Mouse (Mus musculus) embryonic facial prominence, embryonic 12.5 days (tissue): ENCODE results near the gene Dnase1l1. TPM values are rescaled to one million over a fixed set of nuclear protein-coding genes. Genes with fewer than 3 reads are reported as not detected.

ENCODE experiments used
- ATAC-seq: fragments of 200-750 bp; cut with Nextera tagmentation; 2 replicates; pipeline ENCODE4 v1.8.0; 2017; ENCODE audit not compliant: insufficient number of reproducible peaks, insufficient read depth, low FRiP score, low TSS enrichment
- H3K27ac ChIP-seq: fragments of 300-500 bp; sonication (generic); 2 replicates; pipeline ENCODE4 v1.5.1; 2016; ENCODE audit warnings: mild to moderate bottlenecking
- H3K27me3 ChIP-seq: fragments of 300-500 bp; sonication (generic); 2 replicates; pipeline ENCODE4 v1.6.1; 2016; ENCODE audit warnings: mild to moderate bottlenecking, moderate library complexity
- H3K36me3 ChIP-seq: fragments of 300-500 bp; sonication (generic); 2 replicates; pipeline ENCODE4 v1.6.1; 2016; ENCODE audit warnings: mild to moderate bottlenecking
- H3K4me1 ChIP-seq: fragments of 300-500 bp; sonication (generic); 2 replicates; pipeline ENCODE4 v1.6.1; 2016
- H3K4me2 ChIP-seq: fragments of 300-500 bp; sonication (generic); replicated peaks from 2 replicates; pipeline ENCODE4 v1.6.1; 2016; ENCODE audit warnings: mild to moderate bottlenecking, moderate library complexity
- H3K4me3 ChIP-seq: fragments of 300-500 bp; sonication (generic); 2 replicates; pipeline ENCODE4 v1.5.1; 2016; ENCODE audit warnings: mild to moderate bottlenecking
- H3K9ac ChIP-seq: fragments of 300-500 bp; sonication (generic); 2 replicates; pipeline ENCODE4 v1.6.1; 2016; ENCODE audit warnings: mild to moderate bottlenecking, moderate library complexity
- H3K9me3 ChIP-seq: fragments of 300-500 bp; sonication (generic); 2 replicates; pipeline ENCODE4 v1.6.1; 2016; ENCODE audit warnings: mild to moderate bottlenecking, moderate library complexity
- WGBS: fragments of 180-500 bp; shearing (Covaris S2); methylation state at CpG from one replicate; pipeline ENCODE4 v1.1.7; 2016; 5-methylcytosine and 5-hydroxymethylcytosine counted together
- polyA plus RNA-seq: library from polyadenylated mRNA; unstranded; fragments of >200 nt; fragmentation: Nextera tagmentation; extraction: Ambion mirVana; gene quantifications from 2 replicates; pipeline ENCODE4 v1.2.1, GENCODE M21; 2016

The Dnase1l1 gene
- polyA plus RNA-seq, 1 experiment from 2014 or later: 9.6 TPM

DNA sequence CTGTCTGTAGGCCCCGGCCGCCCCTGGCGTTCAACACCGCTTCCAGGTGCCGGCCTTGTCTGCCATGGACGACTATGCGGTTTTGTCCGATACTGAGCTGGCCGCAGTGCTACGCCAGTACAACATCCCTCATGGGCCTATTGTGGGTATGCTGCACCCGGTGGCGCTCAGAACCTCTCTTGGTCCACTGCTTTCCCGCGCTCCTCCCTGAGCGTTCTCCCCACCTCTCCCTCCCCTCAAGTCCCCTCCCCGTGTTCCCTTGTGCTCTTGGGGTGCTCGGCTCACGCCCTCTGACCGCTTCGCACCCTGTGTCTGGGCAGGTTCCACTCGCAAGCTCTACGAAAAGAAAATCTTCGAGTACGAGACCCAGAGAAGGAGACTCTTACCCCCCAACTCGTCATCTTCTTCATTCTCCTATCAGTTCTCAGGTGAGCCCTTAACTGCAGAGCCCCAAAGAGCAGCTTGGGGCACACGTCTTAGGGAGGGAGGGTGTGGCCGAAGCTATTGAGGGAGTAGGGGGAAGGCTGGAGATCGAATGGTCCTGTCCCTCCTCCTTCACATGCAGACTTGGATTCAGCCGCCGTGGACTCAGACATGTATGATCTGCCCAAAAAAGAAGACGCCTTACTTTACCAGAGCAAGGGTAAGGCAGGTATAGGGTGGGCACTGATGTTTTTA lies 27.1 kb downstream of the Dnase1l1 start:
- Histone ChIP-seq H3K4me2 (peak overlapping the region; percentile 59), H3K9ac (peak overlapping the region; percentile 72), H3K27me3 (no peaks in the 10 kb centered on the region), H3K9me3 (no peaks in the 10 kb centered on the region), H3K4me3 (peak overlapping the region; percentile 57), H3K36me3 (0 out of 2 replicates have a peak, but pooled peaks cover 8% of the 10 kb centered on the region), H3K4me1 (no peaks in the 10 kb centered on the region), H3K27ac (peak overlapping the region; percentile 95)
- peak; percentile 73 for ATAC-seq
- WGBS: 26% methylated on average over 26 of the region's 31 CpGs

DNA sequence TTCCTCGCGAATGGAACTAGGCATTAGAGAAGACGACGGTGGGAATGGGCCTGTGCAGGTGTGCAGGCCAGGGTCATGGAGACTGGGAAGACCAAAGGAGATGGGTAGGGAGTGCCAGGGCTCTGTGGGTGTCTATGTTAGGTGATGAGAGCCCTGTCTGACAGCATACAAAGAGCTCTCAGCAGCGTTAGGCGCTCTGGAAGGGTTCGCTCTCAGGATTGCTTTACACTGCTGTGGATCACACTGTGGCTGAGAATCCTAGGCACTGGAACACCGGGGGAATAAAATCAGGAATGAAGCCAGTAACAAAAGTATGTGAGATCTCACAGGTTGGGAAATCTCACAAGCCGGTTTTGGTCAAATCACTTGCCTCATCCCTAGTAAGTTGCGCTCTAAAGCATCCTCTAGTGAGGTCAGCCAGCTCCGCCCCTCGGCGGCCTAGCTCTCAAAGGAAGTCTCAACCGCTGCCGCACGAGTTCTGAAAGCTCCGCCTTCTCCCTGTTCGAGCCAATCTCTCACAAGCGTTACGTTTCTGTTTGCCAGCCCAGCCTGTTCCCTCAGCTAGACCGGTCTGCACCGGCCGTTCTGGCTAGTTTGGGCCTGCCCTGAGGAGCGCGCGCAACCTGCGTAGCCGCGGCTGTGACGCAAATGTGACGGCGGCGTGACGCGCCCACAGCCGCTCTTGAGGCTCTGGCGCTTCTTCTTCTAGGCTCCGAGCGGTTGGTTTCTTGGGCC lies 27.8 kb downstream of the Dnase1l1 start, which contains the start of gene Emd:
Emd (plus strand) TSS at position 535 of the 735 bp plus-strand sequence.
- ATAC-seq: peak; percentile 97
- H3K27me3 ChIP-seq: no peaks in the 10 kb centered on the region
- H3K36me3 ChIP-seq: 0 out of 2 replicates have a peak, but pooled peaks cover 8% of the 10 kb centered on the region
- H3K9me3 ChIP-seq: no peaks in the 10 kb centered on the region
- peak within 1 kb of the TSS; percentile 95 for H3K27ac ChIP-seq
- H3K4me1 ChIP-seq: no peaks in the 10 kb centered on the region
- peak within 1 kb of the TSS; percentile 59 for H3K4me2 ChIP-seq
- peak within 1 kb of the TSS; percentile 72 for H3K9ac ChIP-seq
- WGBS: 34% methylated on average over 37 of the region's 39 CpGs
- H3K4me3 ChIP-seq: peak within 1 kb of the TSS; percentile 57

DNA sequence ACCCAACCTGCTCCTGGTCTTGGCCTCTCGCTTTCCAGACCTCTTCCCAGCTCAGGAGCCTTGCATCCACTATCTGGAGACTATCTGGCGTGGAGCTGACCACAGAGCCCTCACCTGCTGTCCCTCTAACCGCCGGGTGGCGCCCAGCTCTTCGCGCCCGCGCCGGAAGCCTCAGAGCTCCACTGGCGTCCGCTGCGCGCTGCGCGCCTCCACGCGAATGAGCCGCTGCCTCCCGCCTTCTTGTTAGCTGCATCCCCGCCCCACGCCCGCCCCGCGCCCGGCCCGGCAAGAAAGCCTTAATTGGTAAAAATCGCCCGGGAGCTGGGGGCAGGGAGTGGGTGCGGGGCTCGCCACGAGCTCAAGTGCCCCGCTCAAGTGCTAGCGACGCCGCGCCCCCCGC lies 32.5 kb downstream of the Dnase1l1 start, which contains the start of gene Flna:
Flna (minus strand) TSS at position 206 of the 400 bp plus-strand sequence.
- Histone ChIP-seq H3K27me3 (no peaks in the 10 kb centered on the region), H3K4me2 (peak within 1 kb of the TSS; percentile 53), H3K36me3 (no peaks in the 10 kb centered on the region), H3K9me3 (no peaks in the 10 kb centered on the region), H3K9ac (peak within 1 kb of the TSS; percentile 52), H3K4me3 (peak within 1 kb of the TSS; percentile 39), H3K27ac (peak within 1 kb of the TSS; percentile 82), H3K4me1 (no peaks in the 10 kb centered on the region)
- 20% methylated on average over 38 of the region's 38 CpGs for WGBS
- ATAC-seq: no peak

- Histone ChIP-seq H3K36me3 (no peaks in the 10 kb centered on the region), H3K4me1 (peaks cover 4% of the 10 kb centered on the region; the same call in 1 of the 2 replicates), H3K9me3 (no peaks in the 10 kb centered on the region), H3K27me3 (no peaks in the 10 kb centered on the region), H3K9ac (no peak overlapping the region), H3K4me3 (no peak overlapping the region; the same call in 1 of the 2 replicates), H3K27ac (peak overlapping the region; percentile 82), H3K4me2 (peak overlapping the region; percentile 53)
- 0 out of 2 replicates have a peak, but pooled peaks have one; percentile 11 for ATAC-seq
- WGBS: 18% methylated on average over 3 of the region's 3 CpGs
Observed at GRCm38 (mm10) chrX:74248651-74249050, 33.5 kb downstream of the Dnase1l1 start.

DNA sequence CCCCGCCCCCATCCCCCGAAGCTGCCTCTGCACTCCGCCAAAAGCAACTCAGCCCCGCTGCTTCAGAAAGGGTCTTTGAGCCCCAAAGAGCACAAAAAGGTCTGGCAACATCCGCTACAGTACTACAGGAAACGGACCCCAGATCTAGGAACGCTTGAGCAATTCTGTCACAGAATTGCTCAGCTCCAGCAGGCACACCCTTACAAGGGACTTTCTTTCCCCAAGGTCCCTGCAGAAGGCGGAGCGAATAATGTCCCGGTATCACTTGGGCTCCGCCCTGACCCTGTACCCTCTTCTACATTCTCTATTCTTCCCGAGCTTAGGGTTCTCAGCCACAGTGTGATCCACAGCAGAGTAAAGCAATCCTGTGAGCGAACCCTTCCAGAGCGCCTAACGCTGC lies 35.4 kb downstream of the Dnase1l1 start:
- H3K27ac ChIP-seq: peak overlapping the region; percentile 89
- H3K4me2 ChIP-seq: peak overlapping the region; percentile 59
- H3K4me3 ChIP-seq: peak overlapping the region; percentile 57
- WGBS: 19% methylated on average over 15 of the region's 15 CpGs
- H3K36me3 ChIP-seq: peaks cover 13% of the 10 kb centered on the region
- 0 out of 2 replicates have a peak, but pooled peaks have one; percentile 7 for ATAC-seq
- no peaks in the 10 kb centered on the region for H3K27me3 ChIP-seq
- no peaks in the 10 kb centered on the region for H3K9me3 ChIP-seq
- peak overlapping the region; percentile 56 for H3K9ac ChIP-seq
- H3K4me1 ChIP-seq: peaks cover 8% of the 10 kb centered on the region; the same call in 1 of the 2 replicates

GRCm38 (mm10) chrX:74246213-74246681 lies 35.9 kb downstream of the Dnase1l1 start:
- peak overlapping the region; percentile 57 for H3K4me3 ChIP-seq
- H3K9ac ChIP-seq: peak overlapping the region; percentile 80
- 28% methylated on average over 38 of the region's 38 CpGs for WGBS
- peaks cover 17% of the 10 kb centered on the region for H3K36me3 ChIP-seq
- peak overlapping the region; percentile 59 for H3K4me2 ChIP-seq
- H3K27ac ChIP-seq: peak overlapping the region; percentile 92
- no peaks in the 10 kb centered on the region for H3K9me3 ChIP-seq
- no peaks in the 10 kb centered on the region for H3K27me3 ChIP-seq
- H3K4me1 ChIP-seq: peaks cover 8% of the 10 kb centered on the region; the same call in 1 of the 2 replicates
- peak; percentile 88 for ATAC-seq

GRCm38 (mm10) chrX:74245687-74246086 lies 36.5 kb downstream of the Dnase1l1 start:
- Histone ChIP-seq H3K27ac (peak overlapping the region; percentile 92), H3K27me3 (no peaks in the 10 kb centered on the region), H3K9me3 (no peaks in the 10 kb centered on the region), H3K4me3 (peak overlapping the region; percentile 57), H3K9ac (peak overlapping the region; percentile 80), H3K36me3 (peaks cover 23% of the 10 kb centered on the region), H3K4me2 (peak overlapping the region; percentile 59), H3K4me1 (peaks cover 8% of the 10 kb centered on the region; the same call in 1 of the 2 replicates)
- peak; percentile 32; the same call in 1 of the 2 replicates for ATAC-seq
- 24% methylated on average over 21 of the region's 21 CpGs for WGBS

DNA sequence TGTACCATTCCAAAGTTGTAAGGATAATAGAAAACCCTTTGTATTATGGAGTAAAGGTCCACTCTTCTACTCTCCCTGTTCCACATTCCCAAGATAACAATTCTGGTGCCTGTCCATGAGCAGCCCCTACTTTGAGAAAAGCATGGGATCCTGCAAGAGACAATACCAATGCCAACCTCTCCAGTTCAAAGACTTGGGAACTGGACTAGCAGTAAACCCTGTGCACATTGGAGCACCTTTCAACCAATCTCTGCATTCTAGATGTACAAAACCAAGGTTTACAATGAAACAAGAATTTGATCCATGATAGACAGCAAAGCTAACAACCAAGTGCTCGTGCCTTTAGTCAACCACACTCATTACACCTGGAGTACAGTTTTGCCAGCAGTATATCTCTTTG lies 37.0 kb downstream of the Dnase1l1 start:
- no peak for ATAC-seq
- H3K9ac ChIP-seq: peak overlapping the region; percentile 80
- no peaks in the 10 kb centered on the region for H3K9me3 ChIP-seq
- peak overlapping the region; percentile 57 for H3K4me3 ChIP-seq
- H3K27ac ChIP-seq: peak overlapping the region; percentile 92
- peak overlapping the region; percentile 59 for H3K4me2 ChIP-seq
- WGBS: 27% methylated on average over 1 of the region's 1 CpGs
- no peaks in the 10 kb centered on the region for H3K27me3 ChIP-seq
- H3K36me3 ChIP-seq: peaks cover 29% of the 10 kb centered on the region
- peaks cover 8% of the 10 kb centered on the region; the same call in 1 of the 2 replicates for H3K4me1 ChIP-seq

GRCm38 (mm10) chrX:74244614-74245083 lies 37.5 kb downstream of the Dnase1l1 start:
- H3K4me2 ChIP-seq: peak overlapping the region; percentile 59
- 31% methylated on average over 3 of the region's 3 CpGs for WGBS
- peak; percentile 78 for ATAC-seq

DNA sequence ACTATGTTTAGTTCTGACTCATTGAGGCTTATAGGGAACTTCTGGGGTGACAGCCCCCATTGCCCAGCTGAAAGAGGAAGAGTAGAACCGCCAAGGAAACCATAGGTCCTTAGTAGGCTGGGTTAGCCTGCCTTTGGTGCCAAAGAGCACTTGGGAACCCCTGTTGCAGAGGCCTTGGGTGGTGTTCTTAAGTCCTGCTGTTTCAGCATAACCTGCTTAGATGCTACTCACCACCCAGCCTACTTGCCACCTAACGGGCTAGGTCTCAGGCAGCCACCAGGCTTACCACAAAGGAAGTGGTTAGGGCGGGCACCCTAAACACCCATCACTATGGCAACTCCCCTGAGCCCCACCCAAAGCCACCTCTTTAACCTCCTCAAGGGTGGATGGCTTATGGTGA lies 38.3 kb downstream of the Dnase1l1 start:
- Histone ChIP-seq H3K4me2 (peak overlapping the region; percentile 59), H3K4me1 (peaks cover 8% of the 10 kb centered on the region; the same call in 1 of the 2 replicates), H3K9me3 (no peaks in the 10 kb centered on the region), H3K36me3 (peaks cover 42% of the 10 kb centered on the region), H3K27ac (no peak overlapping the region), H3K4me3 (peak overlapping the region; percentile 57), H3K27me3 (no peaks in the 10 kb centered on the region), H3K9ac (peak overlapping the region; percentile 44; the same call in 1 of the 2 replicates)
- WGBS: 47% methylated on average over 3 of the region's 3 CpGs
- no peak for ATAC-seq

More at GRCm38 (mm10) chrX:74244614-74245083, 37.5 kb downstream of the Dnase1l1 start:
- peak overlapping the region; percentile 80; the same call in 1 of the 2 replicates for H3K9ac ChIP-seq
- H3K4me1 ChIP-seq: peaks cover 8% of the 10 kb centered on the region; the same call in 1 of the 2 replicates
- peak overlapping the region; percentile 92 for H3K27ac ChIP-seq
- no peaks in the 10 kb centered on the region for H3K27me3 ChIP-seq
- peak overlapping the region; percentile 57 for H3K4me3 ChIP-seq
- no peaks in the 10 kb centered on the region for H3K9me3 ChIP-seq
- H3K36me3 ChIP-seq: peaks cover 33% of the 10 kb centered on the region

DNA sequence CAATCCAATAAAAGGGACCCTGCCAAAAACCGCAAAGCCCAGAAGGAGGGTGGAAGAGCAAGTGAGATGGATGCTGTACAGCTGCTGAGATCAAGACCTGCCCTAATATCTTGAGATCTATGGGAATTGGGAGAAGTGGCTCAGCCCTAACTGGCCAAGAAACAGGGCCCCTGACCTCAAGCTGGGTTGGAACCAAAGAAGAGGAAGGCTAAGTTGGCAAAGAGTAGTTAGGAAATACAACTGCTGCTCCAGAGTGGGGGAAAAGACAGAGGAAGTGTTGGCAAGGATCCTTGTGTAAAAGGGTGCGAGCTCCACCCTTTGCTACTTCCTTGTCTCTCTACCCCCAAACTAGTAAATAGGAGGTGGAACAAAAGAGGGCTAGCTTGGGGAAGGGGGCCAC lies 38.7 kb downstream of the Dnase1l1 start:
- Histone ChIP-seq H3K4me1 (peaks cover 8% of the 10 kb centered on the region; the same call in 1 of the 2 replicates), H3K9me3 (no peaks in the 10 kb centered on the region), H3K4me2 (peak overlapping the region; percentile 59), H3K9ac (peak overlapping the region; percentile 44; the same call in 1 of the 2 replicates), H3K4me3 (peak overlapping the region; percentile 57), H3K36me3 (peaks cover 44% of the 10 kb centered on the region), H3K27me3 (no peaks in the 10 kb centered on the region), H3K27ac (no peak overlapping the region)
- WGBS: 85% methylated on average over 2 of the region's 2 CpGs
- no peak for ATAC-seq
